18 mouse cellular contexts compared by ENCODE assay signal in the genomic region with DNA sequence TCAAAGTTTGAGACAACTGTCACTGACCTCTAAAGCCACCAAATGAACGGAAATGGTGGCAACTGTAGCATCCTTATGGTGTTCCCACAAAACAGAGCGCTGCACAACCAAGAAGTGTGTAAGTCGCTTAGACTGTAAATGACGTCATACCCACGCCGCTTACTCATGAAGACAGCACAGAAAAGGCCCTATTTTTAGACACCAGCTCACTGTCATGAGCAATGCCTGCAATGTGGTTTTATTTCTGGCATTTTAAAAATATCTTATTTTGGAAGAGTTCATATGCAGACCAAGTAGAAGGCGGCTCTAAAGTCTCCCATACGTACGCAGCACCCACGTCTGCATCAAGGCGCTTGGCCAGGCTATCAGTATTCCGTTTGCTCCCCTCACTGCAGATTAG.
DNase-seq lines count a peak whose midpoint lies in the region; ATAC-seq and TF ChIP-seq lines count a peak whose summit lies in the region.
"Had no signal": no experiment of that assay in that cellular context is flagged by ENCODE, and none has a peak within 500 bp of the region (broad histone marks: within the 10 kb centered on the region; RNA-seq: fewer than 3 reads in every experiment).

No protein-coding gene starts in this region.

- H3K4me3 ChIP-seq in lung, adult 2 months (replicated peaks; ENCODE audit: extremely low read depth, low read depth, low read length): no peak overlapping the region
- H3K4me3 ChIP-seq: hindbrain, embryonic 15.5 days; lung, embryonic 15.5 days; stomach, embryonic 15.5 days had no signal

- TF ChIP-seq POLR2A in lung, adult 2 months (IDR thresholded peaks at IDR 0.05; ENCODE audit: borderline replicate concordance, extremely low read depth, low read depth, low read length): no peak

- no peak for TF ChIP-seq CTCF in lung, adult 2 months (IDR thresholded peaks at IDR 0.05; ENCODE audit: insufficient read depth, low read length)

- ATAC-seq in frontal cortex, adult (ENCODE audit: low TSS enrichment): peak; percentile 94

- 88% methylated on average over 12 of the region's 12 CpGs for WGBS in lung, adult 2 months

- no peak for DNase-seq in frontal cortex, postnatal 10 days (ENCODE audit: low spot score in 2 of 2)
- peak; percentile 11 for DNase-seq in layer of hippocampus, adult 11-12 months (ENCODE audit: low spot score)
- no peak for DNase-seq in layer of hippocampus, postnatal 14 days (ENCODE audit: low spot score in 2 of 2)
- DNase-seq in brain, adult 2 months (ENCODE audit: low read depth, low spot score): peak; percentile 88
- DNase-seq in right cerebral cortex, postnatal 25 days: peak; percentile 29
- DNase-seq in lung, adult 2 months: no peak
- DNase-seq in MN1 (ENCODE audit: low spot score): no peak
- DNase-seq: B cell, adult 2 months; cerebellum, adult 11 months; cerebellum, postnatal 36 days; kidney, adult 18-20 months; kidney, postnatal 25 days; midbrain, embryonic 14.5 days; thymus, postnatal 25 days had no signal

- H3K4me1 ChIP-seq in lung, adult 2 months (ENCODE audit: control insufficient read depth, insufficient read depth, low read length): peaks cover 3% of the 10 kb centered on the region
- H3K4me1 ChIP-seq: hindbrain, embryonic 15.5 days; lung, embryonic 15.5 days; stomach, embryonic 15.5 days had no signal

Comparison
In these comparisons a context has a peak if more than half of its experiments do, and no peak if none do; other contexts are left out.
1. DNase-seq: peak in layer of hippocampus, adult 11-12 months (single experiment), brain, adult 2 months (single experiment) and right cerebral cortex, postnatal 25 days (single experiment); none in frontal cortex, postnatal 10 days (0 of 2), layer of hippocampus, postnatal 14 days (0 of 2), lung, adult 2 months (single experiment) and MN1 (single experiment).